Mouse (Mus musculus) forebrain, embryonic 16.5 days (tissue): ENCODE measurements around the gene Mthfd1l. TPM values are rescaled to one million over a fixed set of nuclear protein-coding genes. Genes with fewer than 3 reads are reported as not detected.

ENCODE experiments used
- ATAC-seq: fragments of 200-750 bp; cut with Nextera tagmentation; 2 replicates; pipeline ENCODE4 v1.8.0; 2017; ENCODE audit warnings: mild to moderate bottlenecking, moderate library complexity
- H3K27ac ChIP-seq: fragments of 300-500 bp; sonication (generic); 2 replicates; pipeline ENCODE4 v1.5.1; 2014; ENCODE audit warnings: low read length, control low read depth
- H3K27me3 ChIP-seq: fragments of 300-500 bp; sonication (generic); replicated peaks from 2 replicates; pipeline ENCODE4 v1.6.1; 2014; ENCODE audit warnings: low read length; ENCODE audit not compliant: control insufficient read depth, insufficient read depth
- H3K36me3 ChIP-seq: fragments of 300-500 bp; sonication (generic); 2 replicates; pipeline ENCODE4 v1.6.1; 2014; ENCODE audit not compliant: control insufficient read depth, insufficient read depth
- H3K4me1 ChIP-seq: fragments of 300-500 bp; sonication (generic); replicated peaks from 2 replicates; pipeline ENCODE4 v1.6.1; 2014; ENCODE audit warnings: low read length; ENCODE audit not compliant: control insufficient read depth, insufficient read depth
- H3K4me2 ChIP-seq: fragments of 300-500 bp; sonication (generic); 2 replicates; pipeline ENCODE4 v1.6.1; 2014; ENCODE audit warnings: mild to moderate bottlenecking, low read length, control low read depth
- H3K4me3 ChIP-seq: fragments of 300-500 bp; sonication (generic); replicated peaks from 2 replicates; pipeline ENCODE4 v1.5.1; 2014; ENCODE audit warnings: mild to moderate bottlenecking, low read length, control low read depth
- H3K9ac ChIP-seq: fragments of 300-500 bp; sonication (generic); replicated peaks from 2 replicates; pipeline ENCODE4 v1.6.1; 2014; ENCODE audit warnings: low read depth, low read length, control low read depth
- H3K9me3 ChIP-seq: fragments of 300-500 bp; sonication (generic); 2 replicates; pipeline ENCODE4 v1.6.1; 2016; ENCODE audit warnings: low read length; ENCODE audit not compliant: control insufficient read depth
- WGBS: fragments of 180-500 bp; shearing (Covaris S2); extraction: QIAGEN DNeasy Blood & Tissue Kit; methylation state at CpG from one replicate; pipeline ENCODE4 v1.1.7; 2014; 5-methylcytosine and 5-hydroxymethylcytosine counted together
- polyA plus RNA-seq: library from polyadenylated mRNA; unstranded; fragments of >200 nt; fragmentation: Nextera tagmentation; extraction: Ambion mirVana; gene quantifications from 2 replicates; pipeline ENCODE4 v1.2.1, GENCODE M21; 2015

Gene Mthfd1l
- polyA plus RNA-seq, 1 experiment from 2014 or later, result 4.6 TPM

GRCm38 (mm10) chr10:4209040-4209439 is 236.1 kb downstream of the Mthfd1l start:
- Histone ChIP-seq H3K27me3 (no peaks in the 10 kb centered on the region), H3K4me3 (no peak overlapping the region), H3K36me3 (no peaks in the 10 kb centered on the region), H3K4me1 (no peaks in the 10 kb centered on the region), H3K9ac (no peak overlapping the region), H3K27ac (no peak overlapping the region), H3K9me3 (no peaks in the 10 kb centered on the region), H3K4me2 (no peak overlapping the region)
- no peak for ATAC-seq
- 88% methylated on average over 15 of the region's 15 CpGs for WGBS

GRCm38 (mm10) chr10:4210313-4211066 is 237.6 kb downstream of the Mthfd1l start:
- Histone ChIP-seq H3K9me3 (no peaks in the 10 kb centered on the region), H3K36me3 (no peaks in the 10 kb centered on the region), H3K4me2 (peak overlapping the region; percentile 15), H3K27ac (no peak overlapping the region), H3K9ac (no peak overlapping the region), H3K4me3 (no peak overlapping the region), H3K4me1 (no peaks in the 10 kb centered on the region), H3K27me3 (no peaks in the 10 kb centered on the region)
- 0 out of 2 replicates have a peak, but pooled peaks have one; percentile 18 for ATAC-seq
- WGBS, result 35% methylated on average over 24 of the region's 24 CpGs

GRCm38 (mm10) chr10:4211067-4211447 is 238.1 kb downstream of the Mthfd1l start:
- no peak overlapping the region for H3K4me3 ChIP-seq
- no peak for ATAC-seq
- 87% methylated on average over 4 of the region's 4 CpGs for WGBS
- H3K9ac ChIP-seq, result no peak overlapping the region
- no peaks in the 10 kb centered on the region for H3K4me1 ChIP-seq
- H3K36me3 ChIP-seq, result no peaks in the 10 kb centered on the region
- no peak overlapping the region for H3K4me2 ChIP-seq
- no peaks in the 10 kb centered on the region for H3K27me3 ChIP-seq
- H3K9me3 ChIP-seq, result no peaks in the 10 kb centered on the region
- H3K27ac ChIP-seq, result no peak overlapping the region

Other genes starting within 250 kb of the Mthfd1l start
- gene Plekhg1, start 232.8 kb upstream of the Mthfd1l start, polyA plus RNA-seq, result 4.4 and 5.1 TPM in 2 replicates